Mouse (Mus musculus) forelimb bud, embryonic 11.5 days (tissue): ENCODE data around the gene Brap.
A peak's percentile ranks its signal among the peaks of the same experiment; 100 is the strongest.
"Not testable (repeated sequence)": the region's sequence is repeated elsewhere in the genome, so short reads cannot be mapped to it uniquely, and the experiment has no call there.

Experiments
- DNase-seq: peaks from one replicate; pipeline ENCODE4 v3.0.0-alpha.2; 2012; ENCODE audit warnings: low read depth, low spot score

Gene Brap

DNA sequence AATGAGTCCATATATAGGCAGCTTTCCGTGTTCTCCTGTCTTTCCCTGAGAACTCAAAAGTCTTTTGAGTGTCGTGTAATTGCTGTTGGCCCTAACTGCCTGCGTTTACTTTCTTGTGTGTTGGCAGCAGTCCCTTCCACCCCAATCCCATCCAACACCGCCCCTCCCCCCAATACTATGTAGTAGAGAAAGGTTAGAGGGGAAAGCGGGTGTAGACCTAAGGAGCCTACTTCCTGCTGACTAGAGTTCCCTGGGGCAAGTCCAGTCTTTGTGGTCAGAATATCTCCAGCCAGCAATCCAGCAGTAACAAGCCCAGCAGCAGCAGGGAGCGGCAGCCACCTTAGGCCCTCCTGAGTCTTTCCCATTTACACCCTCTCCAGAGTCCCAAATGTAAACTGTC lies 8.0 kb downstream of the Brap start:
- no peak for DNase-seq

DNA sequence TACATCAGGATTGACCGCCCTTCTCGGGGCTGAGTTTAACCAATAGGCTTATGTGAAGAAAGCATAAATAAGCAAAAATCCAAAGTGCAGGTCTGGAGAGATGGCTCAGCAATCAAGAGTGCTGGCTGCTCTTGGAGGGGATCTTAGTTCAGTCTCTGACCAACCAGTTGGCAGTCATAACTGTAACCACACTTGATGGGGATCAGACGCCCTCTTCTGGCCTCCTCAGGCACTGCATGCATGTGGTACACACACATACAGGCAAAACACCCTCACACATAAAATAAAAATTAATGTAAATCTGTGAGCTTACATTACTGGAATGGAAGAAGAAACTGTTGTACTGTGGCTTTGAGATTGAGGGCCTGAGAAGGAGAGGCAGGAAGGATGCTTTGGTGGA lies 10.0 kb downstream of the Brap start:
- no peak for DNase-seq

DNA sequence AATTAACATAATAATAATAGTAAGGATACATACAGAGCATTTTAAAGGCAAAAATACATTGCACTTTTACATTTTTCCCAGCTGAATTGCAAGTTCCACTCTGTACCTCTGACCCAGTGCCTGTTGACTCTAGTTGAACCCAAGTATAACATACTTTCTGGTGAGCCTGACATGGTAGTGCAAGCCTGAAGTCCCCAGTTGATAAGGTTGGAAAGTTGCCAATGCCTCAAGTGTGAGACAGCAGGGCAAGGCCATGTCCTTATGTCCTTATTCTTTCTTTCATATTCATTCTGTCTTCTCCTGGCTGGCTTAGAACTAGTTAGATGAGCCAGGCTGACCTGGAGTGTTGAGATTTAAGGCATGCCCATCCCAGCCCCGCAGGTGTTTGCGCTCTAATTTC lies 21.9 kb downstream of the Brap start:
- no peak for DNase-seq

DNA sequence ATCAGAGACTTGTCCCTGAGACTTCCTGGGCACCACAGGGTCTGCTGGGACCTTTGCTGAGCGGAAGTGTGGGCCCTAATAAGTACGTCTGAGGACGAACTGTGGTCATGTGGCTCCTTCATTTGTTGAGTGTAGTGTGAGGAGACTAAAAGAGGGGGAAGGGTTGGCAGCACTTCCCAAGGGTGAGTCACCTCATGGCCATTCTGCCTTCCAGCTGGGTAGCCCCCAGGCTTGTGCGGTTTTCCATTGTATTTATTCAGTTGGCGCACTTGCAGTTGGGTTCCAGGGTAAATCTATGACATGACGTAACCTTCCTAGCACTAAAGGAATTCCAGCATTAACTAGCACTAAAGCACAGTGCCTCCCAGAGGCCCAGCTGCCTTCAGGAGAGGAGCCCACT lies 25.1 kb downstream of the Brap start:
- DNase-seq: no peak

DNA sequence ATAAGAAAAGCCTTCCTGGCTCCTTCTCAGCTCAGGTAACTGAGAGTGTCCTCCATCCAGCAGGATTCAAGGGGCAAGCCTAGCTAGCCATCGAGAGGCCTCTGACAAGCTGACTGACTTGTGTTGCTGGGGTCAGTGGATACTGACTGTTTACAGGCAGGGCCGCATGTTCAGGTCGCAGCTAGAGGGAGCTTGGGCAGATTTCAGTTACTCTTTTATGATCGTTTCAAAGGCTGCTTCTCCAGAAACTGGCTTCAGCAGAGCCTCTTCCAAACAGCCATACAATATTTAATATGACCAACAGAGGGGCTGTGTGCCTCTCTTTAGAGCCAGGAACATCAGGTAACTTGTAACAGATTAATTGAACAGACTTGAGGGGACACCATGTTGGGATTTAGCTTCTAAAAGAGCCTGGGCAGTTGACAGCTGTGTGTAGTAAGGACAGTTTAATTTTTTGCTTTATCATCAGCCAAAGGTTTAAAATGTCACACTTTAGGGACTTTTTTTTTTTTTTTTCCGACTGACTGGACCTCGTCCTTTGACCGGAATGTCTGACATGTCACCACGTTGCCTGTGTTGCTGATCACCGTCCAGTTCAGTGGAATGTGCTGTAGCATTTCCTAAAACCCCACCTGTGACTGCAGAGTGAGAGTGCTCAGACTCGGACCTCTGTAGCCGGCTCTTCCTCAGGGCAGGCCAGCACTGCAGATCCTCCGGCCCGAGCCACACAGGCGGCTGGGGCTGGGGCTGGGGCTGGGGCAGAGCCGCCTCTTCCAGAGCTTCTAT lies 25.9 kb downstream of the Brap start:
- DNase-seq: no peak

DNA sequence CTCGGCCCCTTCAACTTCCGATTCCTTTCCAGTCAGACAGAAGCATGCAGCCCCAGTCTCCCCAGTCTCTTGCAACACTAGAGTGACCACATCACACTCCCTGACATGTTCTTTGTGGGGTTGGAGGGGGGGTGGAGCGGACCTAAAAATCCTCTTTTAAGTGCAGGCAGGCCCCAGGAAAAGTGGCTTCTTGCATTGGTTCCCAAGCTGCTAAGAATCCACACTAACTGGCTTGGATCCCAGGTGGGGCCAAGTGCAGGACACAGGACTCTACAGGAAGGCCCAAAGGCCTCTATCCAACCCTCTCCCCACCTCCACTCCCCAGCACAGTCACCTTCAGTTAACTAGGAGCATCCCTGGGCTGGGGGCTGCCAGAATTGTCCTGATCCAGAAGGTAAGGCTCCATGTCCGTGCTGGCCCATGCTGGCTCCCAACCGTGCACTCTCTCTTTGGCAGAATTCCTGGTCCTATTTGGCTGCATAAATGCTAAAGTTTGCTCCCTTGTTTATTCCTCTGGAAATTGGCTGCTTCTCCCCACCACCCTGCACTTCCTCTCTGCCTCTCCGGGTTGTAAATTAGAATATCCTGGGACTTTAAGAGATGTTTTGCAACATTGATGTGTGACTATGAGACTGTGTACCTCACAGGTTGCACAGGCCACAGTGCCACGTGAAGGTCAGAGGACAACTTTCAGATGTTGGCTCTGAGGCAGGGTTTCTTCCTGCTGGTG lies 30.3 kb downstream of the Brap start:
- no peak for DNase-seq

DNA sequence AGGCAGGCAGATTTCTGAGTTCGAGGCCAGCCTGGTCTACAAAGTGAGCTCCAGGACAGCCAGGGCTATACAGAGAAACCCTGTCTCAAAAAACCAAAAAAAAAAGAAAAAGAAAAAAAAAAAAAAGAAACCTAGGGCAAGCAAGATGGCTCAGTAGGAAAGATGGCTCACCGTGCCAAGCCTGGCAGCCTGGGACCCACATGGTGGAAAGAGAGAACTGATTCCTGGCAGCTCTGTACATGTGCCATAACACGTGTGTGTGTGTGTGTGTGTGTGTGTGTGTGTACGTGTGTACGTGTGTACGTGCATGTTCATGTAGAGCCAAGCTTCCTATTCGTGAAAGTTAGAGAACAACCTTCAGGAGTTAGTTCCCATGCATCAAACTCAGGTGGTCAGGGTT lies 31.1 kb downstream of the Brap start:
- DNase-seq: not testable (repeated sequence)

DNA sequence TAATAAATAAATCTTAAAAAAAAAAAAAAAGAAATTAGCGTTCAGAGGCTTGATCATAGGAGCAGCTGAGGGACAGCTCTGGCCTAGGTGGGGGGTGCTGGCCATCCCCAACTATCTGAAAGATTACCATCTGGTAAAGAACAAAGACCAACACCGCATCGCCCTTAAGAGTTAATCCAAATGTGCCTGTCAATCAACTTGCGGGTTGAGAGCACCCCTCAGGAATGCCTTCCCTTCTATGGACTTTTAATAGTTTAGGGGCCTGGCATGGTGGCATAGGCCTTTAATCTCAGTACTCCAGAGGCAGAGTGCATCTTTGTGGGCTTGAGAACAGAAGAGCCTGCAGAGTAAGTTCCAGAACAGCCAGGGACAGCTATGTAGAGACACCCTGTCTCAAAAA lies 32.5 kb downstream of the Brap start:
- DNase-seq: no peak

DNA sequence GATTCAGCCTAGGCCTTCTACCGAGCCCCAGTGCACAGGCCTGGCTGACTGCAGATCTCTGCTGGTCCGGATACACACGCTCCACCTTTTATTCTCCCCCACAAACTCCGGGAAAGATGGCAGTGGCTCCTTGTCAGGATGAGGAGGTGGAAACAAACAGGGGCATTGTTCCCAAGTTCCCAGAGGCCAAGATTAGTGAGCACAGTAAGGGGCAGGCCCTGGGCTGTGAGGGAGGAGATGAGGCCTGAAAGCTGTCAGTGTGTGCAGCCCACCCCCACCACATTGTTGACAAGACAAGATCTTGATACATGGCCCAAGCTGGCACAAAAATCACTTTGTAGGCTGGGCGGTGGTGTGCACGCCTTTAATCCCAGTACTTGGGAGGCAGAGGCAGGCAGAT lies 36.4 kb downstream of the Brap start:
- no peak for DNase-seq

DNA sequence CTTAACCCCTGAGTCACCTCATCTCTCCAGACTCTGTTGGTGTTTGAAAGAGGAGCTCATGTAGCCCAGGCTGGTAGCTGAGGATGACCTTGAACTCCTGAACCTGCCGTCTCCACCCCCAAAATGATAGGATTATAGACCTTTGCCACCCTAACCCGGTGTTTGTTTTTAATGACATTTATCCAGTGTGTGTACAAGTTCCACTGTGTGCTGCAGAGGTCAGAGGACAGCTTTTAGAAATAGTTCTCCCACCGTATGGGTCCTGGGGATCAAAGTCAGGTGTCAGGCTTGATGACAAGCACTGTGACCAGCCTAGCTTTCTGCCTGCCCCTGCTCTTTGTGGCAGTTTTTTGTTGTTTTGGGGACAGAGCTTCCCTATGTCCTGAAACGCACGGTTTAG lies 39.5 kb downstream of the Brap start:
- no peak for DNase-seq

DNA sequence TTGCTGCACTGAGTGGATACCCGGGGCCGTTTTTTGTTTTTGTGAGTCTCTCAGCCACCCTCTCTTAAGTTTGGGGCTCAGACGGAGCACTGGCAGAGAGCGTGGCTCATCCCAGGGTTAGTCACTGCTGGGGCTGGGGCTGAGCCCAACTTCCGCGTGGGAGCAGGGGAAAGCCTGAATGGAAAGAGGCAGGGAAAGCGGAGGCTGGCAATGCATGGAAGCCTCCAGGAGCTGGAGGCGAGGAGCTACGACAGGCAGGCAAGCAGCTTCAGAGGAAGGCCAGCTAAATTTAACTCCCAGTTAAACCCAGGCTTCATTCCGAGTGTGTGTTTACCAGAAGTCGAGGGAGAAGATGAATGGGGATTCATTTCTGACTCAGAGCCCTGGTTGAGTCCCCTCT lies 40.1 kb downstream of the Brap start:
- no peak for DNase-seq

DNA sequence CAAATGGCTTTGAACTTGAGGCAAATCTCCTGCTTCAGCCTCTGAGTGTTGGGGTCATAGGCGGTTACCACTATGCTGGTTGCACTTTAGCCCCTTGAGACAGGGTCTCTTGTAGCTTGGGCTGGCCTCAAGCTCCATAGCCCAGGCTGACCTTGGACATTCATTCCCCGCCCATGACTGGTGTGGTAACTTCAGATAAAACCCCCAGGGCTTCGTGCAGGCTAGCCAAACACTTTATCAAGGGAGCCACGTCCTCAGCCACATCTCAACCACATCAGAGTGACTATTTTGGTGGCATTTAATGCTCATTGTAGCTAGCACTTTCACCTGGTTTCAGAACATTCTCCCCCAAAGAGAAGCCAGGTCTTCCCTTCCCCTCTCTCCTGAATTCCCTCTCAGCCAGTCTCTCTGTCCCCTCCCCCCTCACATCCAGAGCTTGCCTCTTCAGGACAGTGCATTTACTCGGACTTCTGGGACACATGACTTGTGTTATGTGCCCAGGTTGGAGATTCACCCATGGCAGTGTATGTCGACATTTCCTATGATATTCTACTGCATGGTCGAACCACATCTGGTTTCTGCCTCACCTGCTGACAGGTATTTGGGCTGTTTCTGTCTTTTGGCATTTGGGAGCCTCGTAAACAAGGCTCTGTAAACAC lies 40.9 kb downstream of the Brap start:
- no peak for DNase-seq

DNA sequence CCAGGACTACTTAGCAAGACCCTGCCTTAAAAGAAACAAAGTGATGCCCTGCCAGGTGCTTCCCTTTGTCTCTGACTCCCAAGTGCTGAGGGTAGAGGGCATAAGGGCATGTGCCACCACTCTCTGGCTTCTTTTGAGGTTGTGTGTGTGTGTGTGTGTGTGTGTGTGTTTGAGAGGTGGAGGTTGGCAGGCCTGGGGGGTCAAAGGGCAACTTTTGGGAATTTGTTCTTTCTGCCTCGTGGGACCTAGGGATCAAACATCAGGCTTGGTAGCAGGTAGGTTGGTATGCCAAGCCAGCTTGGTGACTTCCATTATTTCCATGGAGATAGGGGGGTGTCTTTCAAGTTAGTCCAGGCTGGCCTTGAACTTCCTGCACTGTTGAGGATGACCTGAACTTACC lies 43.0 kb downstream of the Brap start:
- DNase-seq: no peak

DNA sequence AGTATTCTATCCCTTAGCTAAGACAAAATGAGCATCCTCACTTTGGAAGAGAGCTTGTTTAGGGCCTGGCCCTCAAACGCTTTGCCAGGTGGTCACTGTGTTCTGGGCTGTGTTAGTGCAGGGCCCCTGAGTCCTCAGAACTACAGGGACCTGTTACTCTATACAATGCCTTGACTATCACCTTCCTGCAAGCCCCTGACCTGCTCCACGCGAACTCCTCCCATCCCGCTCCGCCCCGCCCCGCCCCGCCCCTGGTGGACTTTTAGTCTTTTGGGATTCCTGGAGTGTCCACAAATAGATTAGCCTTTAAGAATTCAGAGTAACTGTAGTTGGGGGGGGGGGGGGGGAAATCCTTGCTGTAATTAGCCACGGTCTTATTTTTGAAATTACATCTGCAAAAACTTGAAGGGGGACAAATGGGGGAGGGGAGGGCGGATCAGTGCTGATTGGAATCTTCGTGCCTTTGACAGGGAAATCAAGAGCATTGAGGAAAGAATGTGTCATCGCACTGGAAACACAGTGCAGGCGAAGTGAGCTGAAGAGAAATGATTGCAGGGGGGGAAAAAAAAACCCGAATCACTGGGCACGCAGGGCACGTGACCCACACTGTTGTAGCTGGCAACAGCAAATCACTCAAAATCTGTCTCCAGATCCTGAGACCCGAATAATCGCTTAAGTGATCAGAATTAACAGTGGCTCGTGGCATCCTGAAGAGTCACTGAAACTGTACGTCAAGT lies 44.3 kb downstream of the Brap start:
- peak; percentile 11 for DNase-seq

DNA sequence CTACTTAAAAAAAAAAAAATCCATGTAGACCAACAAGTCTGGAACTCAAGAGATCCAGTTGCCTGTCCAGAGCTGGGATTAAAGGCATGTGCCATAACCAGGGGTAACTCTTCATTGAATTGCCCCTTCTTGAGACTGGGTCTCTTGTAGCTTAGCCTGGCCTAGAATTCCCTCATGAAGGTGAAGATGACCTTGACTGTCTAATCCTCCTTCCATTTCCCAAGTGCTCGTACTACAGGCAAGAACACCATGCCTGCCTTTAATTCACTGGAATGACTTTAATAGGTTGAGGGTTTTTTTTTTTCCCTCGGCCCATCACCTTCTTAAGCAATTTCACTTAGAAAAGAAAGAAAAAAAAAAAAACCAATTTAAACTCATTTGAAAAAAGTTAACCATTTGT lies 50.0 kb downstream of the Brap start:
- DNase-seq: no peak

DNA sequence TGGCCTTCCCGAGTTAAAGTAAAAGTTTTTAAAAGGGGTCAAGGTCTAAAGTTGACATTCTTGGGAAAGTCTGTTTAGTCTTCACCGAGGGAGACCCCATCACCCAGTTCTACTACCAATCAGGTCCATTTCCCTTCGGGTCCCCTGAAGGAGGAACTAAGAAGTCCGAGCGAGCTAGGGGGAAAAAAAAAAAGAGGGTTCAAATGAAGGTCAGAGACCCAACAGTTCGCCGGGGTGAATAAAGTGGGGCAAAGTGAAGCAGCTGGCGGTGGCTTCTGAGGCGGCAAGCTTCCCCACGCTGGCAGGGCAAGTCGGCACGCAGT lies 50.4 kb downstream of the Brap start:
- DNase-seq: peak; percentile 59

DNA sequence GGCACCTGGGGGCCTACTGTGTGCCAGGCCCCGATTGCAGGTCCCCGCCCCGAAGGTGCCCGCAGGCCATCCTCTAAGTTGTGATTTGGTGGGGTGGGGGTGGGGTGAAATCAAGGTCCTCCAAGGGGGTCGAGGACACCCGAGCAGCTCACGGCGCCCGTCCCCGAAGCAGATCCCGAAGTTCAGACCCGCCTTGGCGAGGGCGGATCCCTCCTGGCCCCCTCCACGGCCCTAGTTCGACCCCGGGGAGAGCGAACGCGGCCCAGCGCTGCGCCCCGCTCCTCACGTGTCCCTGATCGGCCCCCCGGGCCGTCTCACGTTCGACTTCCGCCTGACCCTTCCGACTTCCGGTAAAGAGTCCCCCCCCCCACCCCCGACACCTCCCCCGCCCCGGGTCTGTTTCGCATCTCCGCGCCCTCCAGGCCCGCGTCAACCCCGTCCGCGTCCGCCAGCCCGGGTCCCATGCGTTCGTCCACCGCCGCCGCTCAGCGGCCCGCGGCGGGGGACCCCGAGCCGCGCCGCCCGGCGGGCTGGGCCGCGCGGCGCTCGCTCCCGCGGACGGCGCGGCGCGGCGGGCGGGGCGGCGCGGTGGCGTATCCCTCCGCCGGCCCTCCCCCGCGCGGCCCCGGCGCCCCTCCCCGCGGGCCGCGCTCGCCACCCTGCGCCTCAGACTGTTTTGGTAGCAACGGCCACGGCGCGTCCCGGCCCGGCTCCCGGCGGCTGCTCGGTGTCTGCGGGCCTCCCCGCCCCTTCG lies 51.0 kb downstream of the Brap start, which contains the start of gene Atxn2:
Atxn2 (plus strand) TSS at position 164 of the 754 bp plus-strand sequence.
- DNase-seq: peak; percentile 85

DNA sequence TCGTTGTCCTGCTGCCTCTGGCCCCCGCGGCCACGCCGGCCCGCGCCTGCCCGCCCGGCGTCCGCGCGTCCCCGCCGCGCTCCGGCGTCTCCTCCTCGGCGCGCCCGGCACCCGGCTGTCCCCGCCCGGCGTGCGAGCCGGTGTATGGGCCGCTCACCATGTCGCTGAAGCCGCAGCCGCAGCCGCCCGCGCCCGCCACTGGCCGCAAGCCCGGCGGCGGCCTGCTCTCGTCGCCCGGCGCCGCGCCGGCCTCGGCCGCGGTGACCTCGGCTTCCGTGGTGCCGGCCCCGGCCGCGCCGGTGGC lies 51.5 kb downstream of the Brap start:
- no peak for DNase-seq

DNA sequence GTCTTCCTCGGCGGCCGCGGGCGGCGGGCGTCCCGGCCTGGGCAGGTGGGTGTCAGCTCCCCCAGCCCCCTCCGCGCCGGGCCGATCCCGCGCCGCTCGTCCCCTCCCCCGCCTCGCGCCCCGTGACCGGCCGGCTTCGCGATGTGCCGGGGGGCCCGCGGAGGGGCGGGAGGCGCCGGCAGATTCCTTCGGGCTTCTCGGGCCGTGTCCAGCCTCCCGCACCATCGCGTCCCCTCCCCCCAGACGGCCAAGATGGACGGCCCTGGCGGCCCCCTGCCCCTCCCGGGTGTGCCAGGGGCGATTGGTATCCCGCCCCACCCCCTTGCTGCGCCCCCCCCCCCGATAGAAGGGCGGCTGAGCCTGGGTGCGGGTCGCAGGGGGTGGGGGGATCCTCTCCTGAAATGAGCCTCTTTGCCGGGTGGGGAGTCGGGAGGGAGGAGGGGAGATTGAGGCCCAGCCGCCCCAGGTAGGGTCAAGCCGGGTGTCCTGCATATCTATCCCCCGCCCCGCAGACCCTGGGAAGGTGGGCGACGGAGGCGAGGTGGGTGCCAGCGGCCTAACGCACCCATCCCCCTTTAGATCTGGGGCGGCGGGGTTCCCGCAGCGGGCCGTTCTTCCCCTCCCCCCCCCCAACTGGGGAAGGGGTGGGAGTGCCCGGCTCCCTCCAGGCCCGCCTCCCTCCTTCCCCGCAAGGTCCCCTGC lies 52.0 kb downstream of the Brap start:
- DNase-seq: peak; percentile 35

DNA sequence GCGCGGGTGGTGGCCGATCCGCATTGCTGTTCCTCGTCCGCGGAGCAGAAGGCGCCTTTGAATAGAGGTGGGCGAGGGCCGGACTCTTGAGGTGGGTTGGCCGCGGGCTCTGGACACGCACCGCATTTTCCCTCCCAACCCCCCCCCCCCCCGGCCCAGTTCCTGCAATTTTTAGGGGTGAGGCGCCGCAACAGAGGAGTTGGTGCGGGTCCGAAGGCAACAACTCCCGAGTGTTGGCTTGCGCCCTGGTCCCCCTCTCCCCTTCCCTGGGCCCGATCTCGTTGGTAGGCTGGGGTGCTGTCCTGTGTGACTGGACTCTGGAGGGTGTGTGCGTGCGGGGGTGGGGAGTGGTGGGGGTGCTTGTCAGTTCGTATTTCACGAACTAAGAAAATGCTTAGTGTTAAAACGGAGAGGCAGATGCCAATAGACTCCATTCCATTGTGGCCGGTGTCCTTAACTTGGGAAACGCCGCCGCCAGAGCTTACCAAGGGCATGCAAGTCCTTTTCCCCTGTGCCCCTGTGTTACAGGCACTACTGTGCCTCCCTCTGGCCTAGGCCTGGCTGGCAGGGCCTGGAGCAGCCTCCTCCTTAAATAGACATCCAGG lies 52.7 kb downstream of the Brap start:
- peak; percentile 29 for DNase-seq

DNA sequence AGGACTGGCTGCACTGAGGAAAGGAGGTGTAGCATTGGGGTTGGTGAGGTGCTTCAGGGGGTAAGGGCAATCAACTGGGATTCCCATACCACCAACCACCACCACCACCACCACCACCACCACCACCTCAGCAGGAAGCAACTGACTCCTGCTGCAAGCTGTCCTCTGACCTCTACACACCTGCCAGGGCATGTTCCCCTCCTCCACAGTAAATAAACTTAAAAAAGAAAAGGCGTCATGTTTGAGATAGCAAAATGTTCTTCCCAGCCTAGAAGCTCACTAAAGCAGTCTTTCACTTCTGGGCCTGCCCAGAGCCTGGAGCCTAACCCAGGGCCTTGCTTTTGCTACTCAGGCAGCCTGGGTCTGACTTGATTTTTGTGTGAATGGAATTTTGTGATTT lies 54.0 kb downstream of the Brap start:
- DNase-seq: no peak
